Mouse (Mus musculus): ENCODE data around the gene Hoxc10. TPM values are rescaled to one million over a fixed set of nuclear protein-coding genes. Genes with fewer than 3 reads are reported as not detected.

The Hoxc10 gene
- total and polyA plus RNA-seq, 3 experiments = 0.31 to 0.43 TPM; not detected in 1

DNA sequence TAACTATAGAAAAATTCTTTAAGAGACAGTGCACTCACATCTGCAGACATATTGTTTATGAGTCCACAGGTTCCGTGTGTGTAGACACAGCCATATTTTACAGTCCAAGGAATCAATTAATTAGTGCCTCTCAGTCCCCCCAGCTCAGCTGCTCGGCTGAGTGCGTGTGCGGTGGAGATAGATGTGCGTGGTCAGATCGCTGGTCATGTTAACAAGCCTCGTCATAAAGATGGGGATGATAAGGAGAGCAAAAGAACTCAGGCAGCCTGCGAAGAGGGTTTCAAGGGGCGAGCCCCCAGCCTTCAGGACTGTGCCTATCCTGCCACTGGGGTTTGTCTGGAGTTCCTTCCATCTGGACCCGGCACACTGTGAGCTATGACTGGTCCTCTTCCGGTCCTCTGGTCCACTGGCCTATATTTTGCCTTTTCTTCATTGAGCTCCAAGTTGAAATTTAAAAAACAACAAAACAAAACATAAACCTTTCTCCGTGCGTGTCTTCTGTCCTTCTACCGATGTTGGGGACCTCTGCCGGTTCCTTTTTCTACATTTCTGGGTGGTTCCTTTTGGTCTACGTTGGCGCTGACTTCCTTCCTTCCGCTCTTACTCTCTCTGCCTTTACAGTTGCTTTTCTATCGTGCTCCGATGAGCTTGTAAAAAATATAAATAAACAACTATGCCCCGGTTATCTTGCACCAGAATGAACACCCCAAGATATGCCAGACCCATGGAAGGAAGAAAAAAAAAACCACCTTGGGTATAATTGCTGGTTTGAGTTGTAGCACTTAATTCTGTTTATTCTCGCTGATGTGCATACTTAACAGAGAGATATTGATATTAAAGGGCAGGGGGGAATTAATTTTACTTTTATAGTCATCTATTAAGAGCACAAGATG is 21.2 kb upstream of the Hoxc10 start:
- DNase-seq = no peak

DNA sequence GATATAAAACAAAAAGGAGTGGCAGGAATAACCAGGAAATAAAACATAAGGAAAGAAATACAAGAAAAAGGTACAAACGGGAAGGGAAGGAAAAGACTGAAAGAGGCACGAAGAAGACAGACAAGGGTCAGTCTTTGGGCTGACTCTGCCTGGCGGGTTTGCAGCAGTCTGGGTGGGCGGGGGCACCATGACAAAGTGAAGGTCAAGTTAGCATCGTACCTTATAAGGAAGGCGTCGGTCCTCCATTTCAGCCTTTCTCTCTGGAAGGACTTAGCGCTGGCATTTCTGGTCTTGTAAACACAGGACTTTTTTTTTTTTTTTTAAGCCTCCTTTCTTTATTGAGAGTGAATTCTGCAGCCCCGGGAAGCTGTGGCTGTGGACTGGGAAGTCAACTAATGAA is 19.3 kb upstream of the Hoxc10 start:
- no peak for DNase-seq

DNA sequence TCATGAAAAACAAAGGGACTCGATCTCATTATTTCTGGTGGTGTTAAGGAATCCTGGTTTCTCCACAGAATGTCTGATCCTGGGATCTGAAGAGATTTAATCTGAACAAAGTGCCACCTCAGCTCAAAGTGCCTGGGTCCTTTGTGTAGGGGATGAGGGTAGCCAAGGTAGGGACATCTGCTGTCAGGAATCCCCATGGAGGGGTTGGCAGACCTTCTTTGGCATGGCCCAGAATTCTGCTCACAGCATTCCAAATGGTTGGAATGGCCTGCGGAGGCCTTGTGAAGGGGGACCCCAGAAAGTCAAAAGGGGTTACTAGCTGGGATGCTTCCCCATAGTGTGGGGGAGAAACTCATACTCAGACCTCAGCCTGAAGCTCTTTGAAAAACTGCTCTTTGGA is 17.8 kb upstream of the Hoxc10 start:
- DNase-seq = no peak

DNA sequence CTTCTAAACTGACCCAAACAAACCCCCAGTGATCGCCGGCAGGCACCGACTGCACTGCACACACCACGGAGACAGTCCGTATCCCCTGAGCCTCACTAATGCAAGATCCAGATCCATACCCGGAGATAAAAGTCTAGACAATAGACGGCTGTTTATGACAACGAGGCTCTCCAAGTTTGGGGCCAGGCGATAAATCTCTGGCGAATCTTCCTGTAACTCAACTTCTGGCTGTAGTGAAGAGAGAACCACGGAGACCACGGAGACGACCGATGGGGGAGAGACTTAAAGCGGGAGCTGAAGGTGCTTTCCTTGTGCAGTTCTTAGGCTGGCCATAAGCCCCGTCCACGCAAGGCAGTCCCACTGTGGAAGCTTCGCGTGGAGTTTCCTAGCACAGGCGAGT is 16.9 kb upstream of the Hoxc10 start:
- DNase-seq = no peak

DNA sequence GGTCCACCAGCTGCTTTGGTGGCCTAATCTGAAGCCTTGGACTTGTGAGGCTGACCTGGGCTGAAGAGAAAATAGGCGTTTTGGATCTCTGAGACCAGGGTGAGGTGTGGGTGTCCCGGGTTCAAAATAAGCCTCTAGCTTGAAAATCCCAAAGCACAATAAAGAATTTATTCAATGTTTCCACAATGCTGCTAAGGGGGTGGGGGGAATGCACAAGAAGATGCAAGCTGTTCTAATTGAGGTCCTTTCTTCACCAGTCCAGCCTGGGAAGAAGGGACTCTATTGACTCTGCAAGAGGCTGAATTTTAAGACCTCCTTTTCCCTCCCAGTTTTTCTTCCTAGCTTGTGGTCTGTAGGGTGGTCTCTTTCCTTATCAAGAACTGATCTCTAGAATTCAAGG is 15.7 kb upstream of the Hoxc10 start:
- no peak for DNase-seq

DNA sequence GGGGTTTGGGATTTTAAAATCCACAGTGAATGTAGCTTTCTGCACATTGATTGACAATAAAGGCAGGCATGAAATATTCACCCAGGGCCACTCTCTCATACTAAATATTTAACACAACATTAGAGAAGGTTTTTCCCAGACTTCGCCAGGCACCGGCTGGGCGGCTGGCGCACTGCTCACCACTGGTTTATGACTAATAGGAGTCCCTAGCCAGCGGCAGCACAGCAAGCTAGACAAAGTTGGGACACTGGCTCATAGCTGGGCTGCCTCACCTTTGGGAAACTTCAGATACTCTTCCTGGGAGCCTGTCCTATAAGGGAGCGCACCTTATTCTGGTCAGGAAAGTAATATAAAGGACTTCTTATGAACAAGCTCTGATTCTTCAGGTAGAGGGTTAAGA is 13.0 kb upstream of the Hoxc10 start:
- no peak for DNase-seq

DNA sequence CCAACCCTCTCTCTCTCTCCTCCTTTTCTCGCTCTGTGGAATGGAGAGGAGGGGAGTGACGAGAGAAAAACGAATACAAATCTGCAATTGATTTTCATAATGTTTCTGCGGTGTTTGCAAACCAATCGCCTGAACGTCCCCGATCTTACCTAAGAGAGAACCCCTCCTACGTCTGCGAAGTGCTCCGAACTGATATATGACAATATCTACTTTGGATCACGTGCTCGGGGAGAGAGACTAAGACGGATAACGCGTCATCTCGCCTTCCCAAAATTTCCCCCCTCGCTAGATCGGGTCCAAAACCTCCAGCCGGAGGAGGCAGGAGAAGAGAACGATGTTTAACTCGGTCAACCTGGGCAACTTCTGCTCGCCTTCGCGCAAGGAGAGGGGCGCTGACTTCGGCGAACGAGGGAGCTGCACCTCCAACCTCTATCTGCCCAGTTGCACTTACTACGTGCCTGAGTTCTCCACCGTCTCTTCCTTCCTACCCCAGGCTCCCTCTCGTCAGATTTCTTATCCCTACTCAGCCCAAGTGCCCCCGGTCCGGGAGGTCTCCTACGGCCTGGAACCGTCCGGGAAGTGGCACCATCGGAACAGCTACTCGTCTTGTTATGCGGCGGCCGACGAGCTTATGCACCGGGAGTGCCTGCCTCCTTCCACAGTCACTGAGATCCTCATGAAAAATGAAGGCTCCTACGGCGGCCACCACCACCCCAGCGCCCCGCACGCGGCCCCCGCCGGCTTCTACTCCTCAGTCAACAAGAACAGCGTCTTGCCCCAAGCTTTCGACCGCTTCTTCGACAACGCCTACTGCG is 12.2 kb upstream of the Hoxc10 start, which contains the start of gene Hoxc11:
TSS of gene Hoxc11 (plus strand) at position 236 of the 815 bp plus-strand sequence.
- DNase-seq = no peak

DNA sequence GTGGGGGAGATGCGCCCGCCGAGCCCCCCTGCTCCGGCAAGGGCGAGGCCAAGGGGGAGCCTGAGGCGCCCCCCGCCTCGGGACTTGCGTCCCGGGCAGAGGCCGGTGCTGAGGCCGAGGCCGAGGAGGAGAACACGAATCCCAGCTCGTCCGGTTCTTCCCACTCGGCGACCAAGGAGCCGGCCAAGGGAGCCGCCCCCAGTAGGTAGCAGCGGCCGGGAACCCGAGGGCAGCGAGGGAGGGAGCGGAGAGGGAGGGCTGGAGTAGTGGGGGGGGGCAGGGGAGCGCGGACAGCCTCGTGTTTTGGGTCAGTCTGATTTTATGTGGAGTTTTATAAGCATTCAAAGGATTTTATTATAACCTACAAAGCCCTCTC is 11.6 kb upstream of the Hoxc10 start:
- DNase-seq = no peak

DNA sequence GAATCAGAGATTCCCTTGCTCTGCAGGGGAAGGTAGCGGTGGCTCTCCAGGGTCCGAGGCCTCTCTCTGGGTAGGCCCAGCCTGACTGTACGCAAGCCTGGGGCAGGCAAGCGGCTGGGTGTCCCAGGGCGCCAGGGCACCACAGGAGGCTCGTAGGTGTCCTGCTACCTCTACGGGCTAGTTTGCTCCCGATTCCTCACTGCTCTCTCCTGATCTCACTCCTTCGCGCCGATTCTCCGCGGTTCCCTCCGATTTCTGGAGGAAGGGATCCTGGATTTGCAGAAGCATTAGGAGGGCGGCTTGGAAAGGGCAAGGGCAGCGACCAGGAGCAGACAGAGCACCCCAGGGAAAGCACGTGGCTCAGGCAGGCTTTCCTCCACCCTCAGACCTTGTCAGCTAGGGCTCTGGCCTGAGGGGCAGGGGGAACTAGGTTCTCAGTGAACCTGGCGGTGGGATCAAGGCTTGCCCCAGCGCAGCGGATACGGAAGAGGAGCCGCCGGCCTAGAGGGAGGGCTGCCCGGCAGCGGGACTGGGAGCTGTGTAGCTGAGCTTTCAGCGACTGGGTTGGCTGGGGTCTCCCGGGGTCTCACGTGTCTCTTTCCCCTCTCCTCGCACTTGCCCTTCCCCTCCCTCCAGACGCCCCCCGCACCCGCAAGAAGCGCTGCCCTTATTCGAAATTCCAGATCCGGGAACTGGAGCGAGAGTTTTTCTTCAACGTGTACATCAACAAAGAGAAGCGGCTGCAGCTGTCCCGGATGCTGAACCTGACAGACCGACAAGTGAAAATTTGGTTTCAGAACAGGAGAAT is 10.6 kb upstream of the Hoxc10 start:
- DNase-seq = no peak

DNA sequence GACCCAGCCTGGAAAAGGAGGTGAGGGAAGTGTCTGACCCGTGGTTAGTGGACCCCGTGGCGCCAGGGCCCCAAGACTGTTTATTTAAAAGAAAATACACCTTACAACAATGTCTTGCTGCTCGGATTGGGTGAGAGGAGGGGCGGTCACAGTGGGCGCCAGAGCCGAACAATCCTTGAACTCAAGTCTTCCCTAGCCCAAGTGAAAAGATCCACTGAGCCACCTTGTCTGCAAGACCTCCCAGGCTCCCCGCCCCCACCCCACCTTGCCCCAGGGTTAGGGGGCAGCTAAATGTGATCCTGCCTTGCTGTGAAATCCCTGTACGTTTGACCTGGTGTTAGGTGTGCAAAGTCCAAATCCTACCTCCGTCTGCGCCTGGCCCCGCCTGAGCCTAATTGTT is 9.7 kb upstream of the Hoxc10 start:
- DNase-seq = no peak

DNA sequence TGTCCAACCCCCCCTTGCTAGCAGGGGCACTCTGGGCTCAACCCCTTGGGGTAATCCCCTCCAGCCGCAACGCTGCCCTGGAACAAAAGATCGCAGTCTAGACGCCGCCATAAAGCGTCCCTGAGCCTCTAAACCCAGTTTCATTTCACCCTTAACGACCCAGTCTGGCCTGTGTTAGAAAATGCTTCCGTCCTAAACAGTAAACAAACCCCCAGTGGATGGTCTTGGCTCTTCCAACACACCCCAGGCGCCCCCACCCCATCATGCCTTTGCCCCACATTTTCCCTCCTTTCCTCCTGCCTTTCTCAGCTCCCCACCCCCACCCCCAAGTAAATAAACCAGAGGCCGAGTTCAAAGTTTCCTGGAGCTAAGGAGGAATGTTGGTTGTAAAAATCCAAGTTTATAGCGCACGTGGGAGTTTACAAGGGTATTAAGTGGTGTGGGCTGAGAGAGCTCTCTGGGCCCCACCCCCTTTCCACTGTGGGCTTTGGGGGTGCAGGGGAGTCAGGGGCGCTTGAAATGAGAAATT is 6.9 kb upstream of the Hoxc10 start:
- no peak for DNase-seq

DNA sequence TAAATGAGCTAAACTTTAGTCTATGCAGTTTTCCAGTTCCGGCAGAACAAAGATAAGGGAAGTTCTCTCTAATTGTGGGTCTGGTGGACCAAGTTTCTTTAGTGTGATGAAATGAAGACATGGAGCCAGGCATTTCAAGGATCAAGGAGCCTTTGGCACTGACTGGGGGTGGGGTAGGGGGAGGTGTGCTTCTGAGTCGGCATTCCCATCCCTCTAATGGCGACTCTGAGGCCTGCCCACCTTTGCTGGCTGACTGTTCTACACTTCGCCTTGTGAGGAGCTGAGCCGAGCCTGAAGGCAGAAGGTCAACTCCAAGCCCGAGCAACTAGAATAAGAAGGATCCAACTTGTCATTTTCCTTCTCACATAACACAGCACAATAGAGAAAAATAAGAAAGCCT is 4.9 kb upstream of the Hoxc10 start:
- no peak for DNase-seq

DNA sequence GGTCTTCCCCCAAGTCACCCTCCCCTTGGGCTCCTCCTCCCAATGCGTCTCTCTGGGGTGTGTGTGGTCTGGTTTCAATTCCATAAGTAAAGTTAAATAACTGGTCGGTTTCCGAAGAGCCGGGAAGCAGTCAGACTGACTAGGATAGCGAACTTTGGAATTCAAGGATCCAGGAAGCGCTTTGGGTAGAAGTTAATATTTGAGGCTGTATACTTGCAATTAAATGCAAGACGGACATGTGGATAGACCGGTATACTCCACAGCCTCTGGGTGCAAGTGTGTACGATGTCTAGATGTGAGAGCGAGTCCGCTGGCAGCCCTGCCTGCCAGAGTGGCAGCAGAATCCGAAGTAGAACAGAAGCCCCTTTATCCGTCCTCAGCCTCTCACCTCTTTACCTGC is 4.1 kb upstream of the Hoxc10 start:
- DNase-seq = no peak

DNA sequence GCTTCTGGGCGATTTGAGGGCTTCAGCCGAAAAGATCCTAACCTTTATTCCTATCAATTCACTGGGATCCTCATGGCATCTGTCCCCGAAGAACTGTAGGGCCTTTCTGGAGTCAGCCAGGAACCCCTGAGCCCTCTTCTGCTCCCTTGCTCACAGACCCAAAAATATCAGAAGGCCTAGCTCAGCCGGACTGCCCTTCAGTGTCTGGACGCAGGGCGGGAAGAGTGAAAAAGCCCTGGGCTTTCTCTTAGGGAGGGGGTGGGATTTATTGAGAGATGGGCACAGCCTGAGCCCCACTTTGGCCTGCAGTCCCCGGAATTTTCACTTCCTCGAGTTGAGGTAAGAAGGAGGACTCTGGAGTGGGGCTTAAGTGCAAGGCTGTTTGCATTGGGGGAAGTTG is 3.3 kb upstream of the Hoxc10 start:
- DNase-seq = no peak

DNA sequence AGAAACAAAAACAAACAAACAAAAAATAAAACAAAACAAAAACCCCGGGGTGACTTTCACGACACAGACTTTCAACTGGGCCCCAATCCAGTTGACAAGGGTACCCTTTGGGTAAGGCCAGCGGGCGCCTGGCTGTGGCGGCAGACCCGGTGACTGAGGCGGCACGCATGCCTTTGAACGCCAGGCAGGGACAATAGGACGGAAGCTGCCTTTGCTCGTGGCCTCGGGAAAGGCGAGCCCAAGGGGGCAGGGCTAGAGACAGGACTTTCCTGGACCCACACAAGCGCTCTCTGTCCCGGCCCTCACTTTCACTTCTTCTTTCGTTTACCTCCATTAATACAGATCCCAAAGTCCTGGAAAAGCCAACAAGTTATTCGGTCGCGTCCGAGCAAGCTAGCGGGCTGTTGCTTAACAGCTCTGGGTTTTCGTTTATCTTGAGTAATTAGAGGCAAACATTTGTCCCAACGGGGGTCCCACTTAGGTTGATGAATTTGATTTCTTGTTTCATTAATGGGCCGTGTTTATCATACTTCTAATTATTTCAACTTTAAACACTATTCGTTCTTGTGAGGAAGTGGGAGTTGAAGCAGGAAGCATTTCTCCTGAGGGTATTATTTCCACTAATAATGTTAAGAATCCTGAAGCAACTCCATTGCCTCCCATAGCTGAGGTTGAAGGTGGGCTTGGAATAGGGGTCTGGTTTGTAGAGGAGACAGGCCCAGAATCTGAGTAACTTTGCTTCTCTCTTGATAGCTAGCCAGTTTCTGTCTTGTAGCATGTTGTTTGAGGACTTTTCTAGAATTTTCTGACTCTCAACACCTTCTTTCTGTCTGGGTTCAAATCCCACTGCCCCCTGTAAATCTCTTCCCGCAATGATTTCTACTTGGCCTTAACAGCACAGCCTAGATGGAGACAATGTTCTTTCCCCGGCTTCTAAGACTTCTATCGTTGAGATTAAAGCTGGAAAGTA is 2.6 kb upstream of the Hoxc10 start:
- peak; percentile 33 for DNase-seq

DNA sequence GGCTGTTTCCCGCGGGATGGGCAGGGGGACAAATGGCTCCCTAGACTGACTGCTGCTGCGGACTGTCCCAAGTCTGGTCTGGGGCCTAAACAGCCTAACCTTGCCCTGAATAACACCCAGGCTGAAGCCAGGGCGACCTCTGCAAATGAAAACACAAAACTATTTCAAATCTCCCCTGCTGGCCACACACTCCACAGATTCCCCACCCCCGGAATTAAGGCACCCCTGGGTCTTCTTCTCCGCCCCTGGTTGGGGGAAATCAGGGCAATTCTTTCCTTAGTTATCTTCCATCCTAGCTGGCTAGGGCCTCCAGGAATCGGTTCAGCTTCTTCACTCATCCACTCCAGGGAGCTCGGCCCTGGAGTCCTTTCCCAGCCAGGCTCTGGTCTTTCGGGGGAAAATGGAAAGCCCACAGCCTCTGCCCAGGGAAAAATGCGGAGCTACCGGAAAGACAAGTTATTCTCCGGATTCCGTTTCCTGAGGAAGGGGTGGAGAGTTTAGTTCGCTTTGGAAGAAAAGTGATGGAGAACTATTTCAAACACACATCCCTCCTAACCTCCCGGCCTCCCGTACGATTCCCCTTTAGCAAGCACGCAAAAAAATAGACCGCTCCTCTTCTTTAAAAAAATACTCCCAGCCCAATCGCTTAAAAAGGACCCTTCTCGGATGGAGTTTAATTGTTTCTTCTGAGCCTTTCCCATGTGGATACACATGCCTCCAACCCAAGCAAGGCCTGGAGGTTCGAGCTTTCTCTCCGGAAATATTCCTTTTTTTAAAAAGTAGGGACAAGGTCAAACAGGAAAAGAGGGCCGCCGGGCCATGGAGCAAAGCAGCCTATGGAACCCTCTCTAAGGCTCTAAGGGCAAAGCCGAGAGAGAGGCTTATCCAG is 1.3 kb upstream of the Hoxc10 start:
- DNase-seq = no peak

DNA sequence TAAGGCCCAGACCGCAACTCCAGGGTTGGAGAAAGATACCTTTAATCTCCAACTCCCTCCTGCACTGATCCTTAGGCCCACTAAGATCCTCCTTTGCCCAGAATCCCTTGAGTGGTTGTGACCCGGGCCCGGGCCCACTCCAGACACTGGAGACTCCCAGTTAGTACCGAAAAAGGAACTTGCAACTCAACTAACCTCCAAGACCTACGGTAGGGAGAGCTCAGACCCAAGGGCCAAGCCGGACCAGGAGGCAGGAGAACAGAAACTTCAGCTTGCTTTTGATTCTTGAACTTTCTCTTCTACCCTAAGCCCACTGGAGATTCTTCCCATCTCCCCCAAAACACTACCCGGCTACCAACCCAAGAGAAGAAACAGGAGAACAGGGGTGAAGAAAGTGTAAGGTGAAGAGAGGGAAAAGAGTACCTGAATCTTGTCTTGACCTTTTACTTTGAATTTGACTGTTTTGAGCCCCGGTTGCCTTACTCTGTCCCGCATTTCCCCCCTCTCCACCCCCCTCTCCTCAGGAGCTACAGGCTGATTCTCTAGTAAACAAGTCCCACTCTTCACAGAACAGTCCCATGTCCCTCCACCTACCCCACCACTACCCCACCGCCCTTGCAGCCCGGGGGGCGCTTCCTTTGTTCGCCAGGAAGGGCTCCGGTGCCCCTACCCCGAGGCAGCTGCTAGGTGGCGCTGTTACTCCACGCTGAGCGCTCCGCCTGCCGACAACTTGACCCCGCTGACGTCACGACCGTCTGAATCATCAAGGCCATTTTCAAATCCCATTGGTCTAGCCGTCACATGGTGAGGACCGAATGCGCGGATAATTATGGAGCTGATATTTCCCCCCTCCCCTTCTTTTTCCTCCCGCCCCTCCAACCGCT is 462 bp upstream of the Hoxc10 start:
- DNase-seq = peak; percentile 86

DNA sequence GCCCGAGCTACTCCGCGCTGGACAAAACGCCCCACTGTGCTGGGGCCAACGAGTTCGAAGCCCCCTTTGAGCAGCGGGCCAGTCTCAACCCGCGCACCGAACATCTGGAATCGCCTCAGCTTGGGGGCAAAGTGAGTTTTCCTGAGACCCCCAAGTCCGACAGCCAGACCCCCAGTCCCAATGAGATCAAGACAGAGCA is 615 bp downstream of the Hoxc10 start, which contains the start of gene Hoxc5:
TSS of gene Hoxc5 (plus strand) at position 132 of the 199 bp plus-strand sequence.
- no peak for DNase-seq
